Mouse (Mus musculus) MEL (cell line): ENCODE results near the gene Plcb3. TPM values are rescaled to one million over a fixed set of nuclear protein-coding genes. Genes with fewer than 3 reads are reported as not detected.

Source experiments
- DNase-seq: peaks from one replicate; pipeline ENCODE4 v3.0.0; 2011; ENCODE audit warnings: low read depth, low spot score
- H3K27ac ChIP-seq: 2 replicates; pipeline ENCODE4 v1.5.1; 2012; ENCODE audit warnings: low read depth, mild to moderate bottlenecking, control low read depth, low read length, moderate library complexity; ENCODE audit not compliant: control insufficient read depth
- H3K27me3 ChIP-seq, 2 experiments: fragments of 150-350 bp in 1 of 2; sonication (generic) in 1 of 2; 2 replicates each; pipeline ENCODE4 v1.6.1; 2012; ENCODE audit warnings: low read length in 2 of 2, mild to moderate bottlenecking in 2 of 2, improper control_type of control experiment in 1 of 2, moderate library complexity in 1 of 2; ENCODE audit not compliant: insufficient read depth in 2 of 2, control insufficient read depth in 1 of 2
- H3K36me3 ChIP-seq, 2 experiments: 2 replicates each; pipeline ENCODE4 v1.6.1; 2012 to 2014; ENCODE audit warnings: low read length in 2 of 2, improper control_type of control experiment in 1 of 2, inconsistent platforms in 1 of 2, mild to moderate bottlenecking in 1 of 2; ENCODE audit not compliant: insufficient read depth in 2 of 2, control insufficient read depth in 1 of 2
- H3K4me1 ChIP-seq, 2 experiments: fragments of 150-350 bp in 1 of 2; sonication (generic) in 1 of 2; 2 replicates each; pipeline ENCODE4 v1.6.1; 2012; ENCODE audit warnings: low read length in 2 of 2, improper control_type of control experiment in 1 of 2, mild to moderate bottlenecking in 1 of 2; ENCODE audit not compliant: insufficient read depth in 2 of 2, control insufficient read depth in 1 of 2
- H3K4me3 ChIP-seq, 2 experiments: fragments of 150-350 bp in 1 of 2; sonication (generic) in 1 of 2; 2 replicates each; pipeline ENCODE4 v1.5.1; 2012; ENCODE audit warnings: low read depth in 2 of 2, low read length in 2 of 2, mild to moderate bottlenecking in 2 of 2, moderate library complexity in 2 of 2, control low read depth in 1 of 2, improper control_type of control experiment in 1 of 2; ENCODE audit not compliant: control insufficient read depth in 1 of 2, insufficient read depth in 1 of 2
- H3K79me2 ChIP-seq: 2 replicates; pipeline ENCODE4 v1.6.1; 2012; ENCODE audit warnings: mild to moderate bottlenecking, low read length, moderate library complexity; ENCODE audit not compliant: control insufficient read depth, poor library complexity, insufficient read depth
- H3K9ac ChIP-seq: 2 replicates; pipeline ENCODE4 v1.6.1; 2012; ENCODE audit warnings: low read depth, mild to moderate bottlenecking, control low read depth, low read length, moderate library complexity; ENCODE audit not compliant: control insufficient read depth, poor library complexity, severe bottlenecking
- H3K9me3 ChIP-seq: fragments of 150-350 bp; sonication (generic); replicated peaks from 2 replicates; pipeline ENCODE4 v1.6.1; 2012; ENCODE audit warnings: mild to moderate bottlenecking, low read length, improper control_type of control experiment, moderate library complexity; ENCODE audit not compliant: insufficient read depth
- BHLHE40 ChIP-seq: IDR thresholded peaks from 2 replicates; pipeline ENCODE4 v1.6.1; 2012; ENCODE audit warnings: low read depth, mild to moderate bottlenecking, inconsistent platforms, low read length, improper control_type of control experiment, borderline replicate concordance
- CHD1 ChIP-seq: IDR thresholded peaks from 2 replicates; pipeline ENCODE4 v1.6.1; 2012; ENCODE audit warnings: low read depth, mild to moderate bottlenecking, inconsistent platforms, low read length, improper control_type of control experiment
- CHD2 ChIP-seq: IDR thresholded peaks from 2 replicates; pipeline ENCODE4 v1.6.1; 2011; ENCODE audit warnings: low read length, improper control_type of control experiment
- CTCF ChIP-seq, 3 experiments: IDR thresholded peaks in 2 of 3; conservative IDR thresholded peaks in 1 of 3; 2 replicates each; pipeline ENCODE4 v1.5.1; 2011 to 2012; ENCODE audit warnings: low read length in 3 of 3, low read depth in 2 of 3, mild to moderate bottlenecking in 2 of 3, improper control_type of control experiment in 1 of 3, inconsistent platforms in 1 of 3, mixed read lengths in 1 of 3, moderate library complexity in 1 of 3; ENCODE audit not compliant: control insufficient read depth in 1 of 3, insufficient read depth in 1 of 3, poor library complexity in 1 of 3, severe bottlenecking in 1 of 3
- E2F4 ChIP-seq: IDR thresholded peaks from 2 replicates; pipeline ENCODE4 v1.6.1; 2011; ENCODE audit warnings: low read depth, low read length, improper control_type of control experiment, borderline replicate concordance
- ETS1 ChIP-seq: IDR thresholded peaks from 2 replicates; pipeline ENCODE4 v1.6.1; 2012; ENCODE audit warnings: low read depth, mild to moderate bottlenecking, inconsistent platforms, low read length, improper control_type of control experiment, moderate library complexity
- GABPA ChIP-seq: IDR thresholded peaks from 2 replicates; pipeline ENCODE4 v1.6.1; 2012; ENCODE audit warnings: low read depth, mild to moderate bottlenecking, inconsistent platforms, low read length, improper control_type of control experiment, moderate library complexity
- GATA1 ChIP-seq: IDR thresholded peaks from 2 replicates; pipeline ENCODE4 v1.6.1; 2011; ENCODE audit warnings: low read depth, low read length, improper control_type of control experiment
- HCFC1 ChIP-seq: IDR thresholded peaks from 2 replicates; pipeline ENCODE4 v1.6.1; 2012; ENCODE audit warnings: low read depth, mild to moderate bottlenecking, inconsistent platforms, low read length, improper control_type of control experiment, moderate library complexity
- JUND ChIP-seq: IDR thresholded peaks from 2 replicates; pipeline ENCODE4 v1.6.1; 2011; ENCODE audit warnings: low read depth, mild to moderate bottlenecking, improper control_type of control experiment, low read length
- MEF2A ChIP-seq: IDR thresholded peaks from 2 replicates; pipeline ENCODE4 v1.6.1; 2014; ENCODE audit warnings: low read depth, mild to moderate bottlenecking, inconsistent platforms, low read length, improper control_type of control experiment; ENCODE audit not compliant: poor library complexity, insufficient replicate concordance, severe bottlenecking; ENCODE audit errors: extremely low read depth
- MXI1 ChIP-seq: IDR thresholded peaks from 2 replicates; pipeline ENCODE4 v1.6.1; 2011; ENCODE audit warnings: mild to moderate bottlenecking, low read depth, low read length, improper control_type of control experiment
- MYC ChIP-seq: IDR thresholded peaks from 2 replicates; pipeline ENCODE4 v1.6.1; 2011; ENCODE audit warnings: low read depth, mild to moderate bottlenecking, low read length, improper control_type of control experiment, moderate library complexity
- NELFE ChIP-seq: IDR thresholded peaks from 2 replicates; pipeline ENCODE4 v1.6.1; 2011; ENCODE audit warnings: low read depth, low read length, improper control_type of control experiment
- POLR2AphosphoS5 ChIP-seq: IDR thresholded peaks from 2 replicates; pipeline ENCODE4 v1.6.1; 2012; ENCODE audit warnings: low read depth, borderline replicate concordance, mild to moderate bottlenecking, inconsistent platforms, low read length, moderate library complexity, mixed read lengths
- SIN3A ChIP-seq: IDR thresholded peaks from 2 replicates; pipeline ENCODE4 v1.6.1; 2012; ENCODE audit warnings: low read length, improper control_type of control experiment, inconsistent platforms
- SMC3 ChIP-seq: IDR thresholded peaks from 2 replicates; pipeline ENCODE4 v1.6.1; 2011; ENCODE audit warnings: low read depth, low read length, improper control_type of control experiment
- TAL1 ChIP-seq: IDR thresholded peaks from 2 replicates; pipeline ENCODE4 v1.6.1; 2012; ENCODE audit warnings: mild to moderate bottlenecking, inconsistent platforms, low read length, moderate library complexity, mixed read lengths
- TBP ChIP-seq: IDR thresholded peaks from 2 replicates; pipeline ENCODE4 v1.8.0; 2011; ENCODE audit warnings: low read depth, low read length, improper control_type of control experiment
- TCF12 ChIP-seq: IDR thresholded peaks from 2 replicates; pipeline ENCODE4 v1.6.1; 2014; ENCODE audit warnings: low read depth, mild to moderate bottlenecking, inconsistent platforms, low read length, improper control_type of control experiment, moderate library complexity
- UBTF ChIP-seq: IDR thresholded peaks from 2 replicates; pipeline ENCODE4 v1.6.1; 2012; ENCODE audit warnings: low read depth, mild to moderate bottlenecking, inconsistent platforms, low read length, improper control_type of control experiment, moderate library complexity, borderline replicate concordance; ENCODE audit not compliant: insufficient read depth
- USF1 ChIP-seq: IDR thresholded peaks from 2 replicates; pipeline ENCODE4 v1.6.1; 2014; ENCODE audit warnings: low read depth, mild to moderate bottlenecking, inconsistent platforms, low read length, improper control_type of control experiment, moderate library complexity
- USF2 ChIP-seq, 2 experiments: IDR thresholded peaks; 2 replicates each; pipeline ENCODE4 v1.6.1; 2011 to 2012; ENCODE audit warnings: improper control_type of control experiment in 2 of 2, low read length in 2 of 2, borderline replicate concordance in 1 of 2, inconsistent platforms in 1 of 2, low read depth in 1 of 2, mild to moderate bottlenecking in 1 of 2; ENCODE audit not compliant: insufficient read depth in 1 of 2
- ZC3H11A ChIP-seq: IDR thresholded peaks from 2 replicates; pipeline ENCODE4 v1.6.1; 2012; ENCODE audit warnings: low read depth, mild to moderate bottlenecking, inconsistent platforms, low read length, improper control_type of control experiment
- ZMIZ1 ChIP-seq: IDR thresholded peaks from 2 replicates; pipeline ENCODE4 v1.6.1; 2012; ENCODE audit warnings: low read depth, mild to moderate bottlenecking, inconsistent platforms, low read length, improper control_type of control experiment, moderate library complexity
- polyA plus RNA-seq, 2 experiments: library from polyadenylated mRNA; stranded (reverse) in 1 of 2; unstranded in 1 of 2; fragments of >175 nt in 1 of 2; fragments of >200 nt in 1 of 2; gene quantifications; 2 replicates each; pipeline versions ENCODE4 v1.2.1 to v1.2.4; 2012; ENCODE audit warnings: low replicate concordance in 2 of 2, low read depth in 1 of 2; ENCODE audit not compliant: insufficient read length in 2 of 2, insufficient read depth in 1 of 2, missing spikeins in 1 of 2
- total RNA-seq: library from RNA; depleted of rRNA; stranded (reverse); fragments of 300-350 nt; gene quantifications from 2 replicates; pipeline ENCODE4 v1.2.3, GENCODE M21; 2012

Plcb3 gene
- total and polyA plus RNA-seq, 3 experiments: 12.6 to 30.8 TPM; not detected in 1

DNA sequence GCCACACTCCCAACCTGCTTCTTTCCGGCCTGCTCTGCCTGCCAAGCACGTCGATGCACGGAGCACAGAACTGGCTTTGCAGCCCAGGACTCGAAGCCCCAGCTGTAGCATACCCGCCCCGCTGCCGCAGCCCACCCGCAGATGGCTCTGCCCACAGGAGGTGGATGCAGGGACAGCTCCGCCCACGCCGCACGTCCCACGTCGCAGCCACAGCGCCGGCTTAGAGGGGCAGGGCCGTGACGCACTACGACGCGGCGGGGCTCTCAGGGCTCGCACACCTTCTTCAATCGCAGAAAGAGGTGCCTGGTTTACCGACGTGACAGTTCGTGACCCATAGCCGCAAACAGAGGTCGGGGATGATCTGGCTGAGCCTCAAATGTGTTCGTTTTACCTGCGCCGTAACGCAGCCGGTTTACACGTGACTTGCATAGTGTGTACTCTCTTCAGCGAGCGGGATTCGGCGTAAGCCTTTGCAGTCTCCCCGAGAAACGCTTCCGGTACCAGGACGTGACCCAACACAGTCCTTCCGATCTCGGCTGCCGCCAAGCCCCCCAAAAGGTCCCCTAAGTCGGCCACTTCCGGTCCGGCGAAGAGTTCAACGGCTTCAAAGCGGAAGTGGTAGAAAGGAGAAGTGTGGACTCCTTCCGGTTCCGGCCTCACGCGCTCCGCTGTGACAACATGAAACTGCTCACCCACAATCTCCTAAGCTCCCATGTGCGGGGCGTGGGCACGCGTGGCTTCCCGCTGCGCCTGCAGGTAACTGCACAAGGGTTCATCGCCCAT, 66.6 kb downstream of the Plcb3 start, which contains the start of the genes Trmt112 and Prdx5 (continued):
- TF ChIP-seq CTCF (IDR thresholded peaks at IDR 0.05 in 2 of 3, conservative IDR thresholded peaks at IDR 0.05 in 1 of 3; ENCODE audit: control insufficient read depth in 1 of 3, insufficient read depth in 1 of 3, low read depth in 2 of 3, low read length in 3 of 3, poor library complexity in 1 of 3, severe bottlenecking in 1 of 3): no peak
- TF ChIP-seq TBP: peak; percentile 70
- TF ChIP-seq ETS1: peak; percentile 52
- no peak for TF ChIP-seq JUND
- TF ChIP-seq ZMIZ1: peak; percentile 16
- TF ChIP-seq CHD1: no peak
- TF ChIP-seq NELFE: peak; percentile 83
- peak; percentile 95 for TF ChIP-seq MXI1
- no peak for TF ChIP-seq GABPA
- no peak for TF ChIP-seq GATA1
- TF ChIP-seq MYC: peak; percentile 94
- TF ChIP-seq TCF12: peak; percentile 62

DNA sequence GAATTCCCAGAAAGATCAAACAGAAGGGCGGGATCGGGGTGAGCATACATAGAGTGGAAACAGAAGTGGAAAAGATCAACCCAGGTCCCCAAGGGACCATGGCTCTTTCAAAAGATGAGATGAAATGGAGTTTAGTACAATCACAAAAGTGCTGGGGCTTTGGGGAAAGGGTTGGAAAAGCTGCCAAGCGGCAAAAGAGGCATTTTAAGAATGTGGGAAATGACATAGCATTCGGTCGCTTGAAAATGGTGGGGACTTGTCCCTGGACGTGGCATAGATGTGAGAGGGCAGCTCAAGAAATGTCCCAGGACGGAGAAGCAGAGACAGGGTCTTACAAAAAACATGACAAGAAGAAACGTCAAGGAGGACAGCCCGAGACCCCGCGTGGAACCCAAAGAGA, 67.2 kb downstream of the Plcb3 start:
- Histone ChIP-seq H3K79me2 (peaks cover 30% of the 10 kb centered on the region), H3K4me3 (peak overlapping the region; percentile 65 to 88), H3K27ac (peak overlapping the region; percentile 99), H3K36me3 (peaks cover 3 to 10% of the 10 kb centered on the region in 2 experiments), H3K4me1 (peaks cover 0 to 8% of the 10 kb centered on the region in 2 experiments; a peak in 2 of 4 replicates), H3K9me3 (no peaks in the 10 kb centered on the region), H3K27me3 (no peaks in the 10 kb centered on the region), H3K9ac (peak overlapping the region; percentile 92)
- DNase-seq: no peak
- TF ChIP-seq SMC3 (no peak), ZMIZ1 (no peak), CTCF (IDR thresholded peaks at IDR 0.05 in 2 of 3, conservative IDR thresholded peaks at IDR 0.05 in 1 of 3; ENCODE audit: control insufficient read depth in 1 of 3, insufficient read depth in 1 of 3, low read depth in 2 of 3, low read length in 3 of 3, poor library complexity in 1 of 3, severe bottlenecking in 1 of 3) (no peak), POLR2AphosphoS5 (no peak), CHD1 (no peak), TAL1 (no peak), JUND (no peak)

DNA sequence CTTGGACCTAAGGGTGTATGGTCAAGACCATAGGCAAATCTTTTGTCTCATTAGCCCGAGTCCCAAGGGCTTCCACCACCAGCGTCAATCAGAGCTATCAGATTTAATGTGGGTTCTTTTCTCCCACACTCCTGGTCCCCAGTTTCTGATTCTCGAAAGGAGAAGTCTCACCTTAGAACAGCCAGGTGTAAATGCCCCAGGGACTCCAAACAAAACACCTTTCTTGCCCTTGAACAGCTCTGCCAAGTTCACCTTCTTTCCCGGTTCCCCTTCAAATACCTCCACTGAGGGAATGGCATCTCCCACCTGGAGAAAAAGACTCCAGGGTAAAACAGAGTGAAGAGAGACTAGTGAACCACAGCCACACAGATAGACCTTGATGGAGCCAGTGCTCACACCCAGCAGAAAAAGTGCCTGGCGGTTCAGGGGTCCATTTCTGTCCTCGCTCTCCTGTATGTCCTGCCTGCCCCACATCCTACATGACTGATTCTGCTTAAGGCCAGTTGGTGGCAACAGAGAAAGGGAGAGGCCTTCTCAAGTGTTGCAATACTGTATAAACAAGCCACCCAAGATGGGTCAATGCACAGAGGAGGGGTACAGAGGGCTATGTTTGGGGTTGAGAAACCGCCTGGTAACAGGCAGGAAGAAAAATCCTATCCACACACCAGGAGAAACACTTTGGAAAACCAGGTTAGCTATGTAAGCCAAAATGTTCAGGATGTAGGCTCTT, 68.3 kb downstream of the Plcb3 start:
- Histone ChIP-seq H3K4me1 (peaks cover 0 to 8% of the 10 kb centered on the region in 2 experiments; a peak in 2 of 4 replicates), H3K4me3 (peak overlapping the region; percentile 65 to 88), H3K27me3 (no peaks in the 10 kb centered on the region), H3K36me3 (peaks cover 2 to 10% of the 10 kb centered on the region in 2 experiments), H3K27ac (no peak overlapping the region), H3K9me3 (no peaks in the 10 kb centered on the region), H3K9ac (peak overlapping the region; percentile 92), H3K79me2 (peaks cover 30% of the 10 kb centered on the region)
- DNase-seq: no peak
- no peak for TF ChIP-seq SMC3
- TF ChIP-seq BHLHE40: no peak
- TF ChIP-seq SIN3A: no peak
- TF ChIP-seq UBTF: no peak
- no peak for TF ChIP-seq USF1
- TF ChIP-seq HCFC1: no peak
- TF ChIP-seq ETS1: no peak
- no peak for TF ChIP-seq TAL1
- TF ChIP-seq MYC: no peak
- TF ChIP-seq MEF2A: no peak
- no peak for TF ChIP-seq ZC3H11A
- no peak for TF ChIP-seq MXI1
- TF ChIP-seq E2F4: no peak
- TF ChIP-seq USF2 (IDR thresholded peaks at IDR 0.05; ENCODE audit: borderline replicate concordance in 1 of 2, insufficient read depth in 1 of 2, low read depth in 1 of 2, low read length in 2 of 2): no peak
- TF ChIP-seq CHD2: no peak
- TF ChIP-seq, all 39 proteins: peak for 0
